Mouse (Mus musculus) ovary, postnatal 14 days (tissue): ENCODE measurements at regions not wholly inside any gene's neighbourhood (a gene's known extent, or its start where the extent isn't known, plus 50 kb on each side); places are given as distances from the start of the nearest gene placed in this dataset.
"Not testable (repeated sequence)": the region's sequence is repeated elsewhere in the genome, so short reads cannot be mapped to it uniquely, and the experiment has no call there.

Experiments
- DNase-seq: peaks from one replicate; pipeline ENCODE4 v3.0.0; 2022; ENCODE audit warnings: low spot score

DNA sequence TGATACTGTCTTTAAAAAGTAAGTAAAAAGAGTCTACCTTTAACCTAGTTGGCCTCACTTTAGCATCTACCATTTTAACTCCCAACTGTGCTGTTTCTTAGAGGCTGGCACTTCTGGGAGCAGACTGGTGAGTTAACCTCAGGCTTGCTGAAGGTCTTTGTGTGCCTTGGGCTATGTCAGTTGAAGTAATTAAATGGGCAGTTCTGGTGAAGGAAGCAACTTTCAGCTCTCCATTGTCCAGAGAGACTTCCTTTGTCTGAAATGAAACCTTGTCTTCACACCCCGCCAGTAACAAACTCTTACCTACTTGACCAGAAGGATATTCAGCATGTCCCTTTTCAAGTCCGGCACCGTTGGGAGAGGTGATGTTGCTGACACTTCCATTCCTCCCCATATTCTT, 55.5 kb downstream of the Zfp281 start:
- DNase-seq = no peak

DNA sequence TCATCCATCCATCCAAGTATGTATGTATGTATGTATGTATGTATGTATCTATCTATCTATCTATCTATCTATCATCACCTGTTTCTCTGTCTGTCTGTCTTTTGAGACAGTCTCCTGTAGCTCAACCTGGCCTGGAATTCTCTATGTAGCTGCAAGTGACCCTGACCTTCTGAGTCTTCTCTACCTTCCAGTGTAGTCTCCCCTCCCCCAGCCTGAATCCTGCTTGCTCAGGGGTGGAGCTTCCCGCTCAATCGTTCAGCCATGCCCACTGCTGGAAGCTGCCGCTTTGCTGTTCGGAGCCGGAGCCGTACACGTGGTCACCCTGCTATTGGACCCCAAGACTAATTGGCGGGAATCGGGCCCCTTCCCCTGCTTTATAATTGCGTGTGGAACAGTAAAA, 57.6 kb downstream of the Zfp281 start:
- DNase-seq = not testable (repeated sequence)

- DNase-seq = no peak
These were observed 58.4 kb downstream of the Zfp281 start for GRCm38 (mm10) chr1:136683061-136683531.

DNA sequence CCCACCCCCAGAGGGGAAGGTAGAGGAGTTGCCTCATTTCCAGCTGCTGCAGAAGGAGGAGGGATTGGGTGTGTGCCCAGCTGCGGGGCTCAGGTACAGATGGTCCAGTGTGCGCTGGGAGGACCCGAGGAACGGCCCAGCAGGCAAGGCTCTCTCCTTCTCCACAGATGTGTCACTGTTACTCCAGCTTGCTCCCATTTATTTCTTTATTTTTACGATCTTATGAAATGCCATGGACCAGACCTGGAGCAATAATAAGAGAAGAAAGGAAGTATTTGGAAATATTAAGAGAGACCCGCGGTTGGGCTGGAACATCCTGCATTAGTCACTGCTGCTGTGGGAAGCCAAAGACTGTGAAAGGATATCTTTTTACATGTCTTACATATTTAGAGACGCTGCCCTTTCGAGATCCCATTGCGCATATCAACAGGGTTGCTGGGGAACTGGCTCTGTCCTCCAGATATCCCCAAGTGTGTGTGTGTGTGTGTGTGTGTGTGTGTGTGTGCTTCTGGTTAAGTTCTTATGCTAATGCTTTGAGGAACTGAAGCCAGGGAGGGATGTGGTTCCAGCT, 58.9 kb downstream of the Zfp281 start:
- DNase-seq = no peak

- no peak for DNase-seq
These were observed 59.8 kb downstream of the Zfp281 start for GRCm38 (mm10) chr1:136684481-136684880.

DNA sequence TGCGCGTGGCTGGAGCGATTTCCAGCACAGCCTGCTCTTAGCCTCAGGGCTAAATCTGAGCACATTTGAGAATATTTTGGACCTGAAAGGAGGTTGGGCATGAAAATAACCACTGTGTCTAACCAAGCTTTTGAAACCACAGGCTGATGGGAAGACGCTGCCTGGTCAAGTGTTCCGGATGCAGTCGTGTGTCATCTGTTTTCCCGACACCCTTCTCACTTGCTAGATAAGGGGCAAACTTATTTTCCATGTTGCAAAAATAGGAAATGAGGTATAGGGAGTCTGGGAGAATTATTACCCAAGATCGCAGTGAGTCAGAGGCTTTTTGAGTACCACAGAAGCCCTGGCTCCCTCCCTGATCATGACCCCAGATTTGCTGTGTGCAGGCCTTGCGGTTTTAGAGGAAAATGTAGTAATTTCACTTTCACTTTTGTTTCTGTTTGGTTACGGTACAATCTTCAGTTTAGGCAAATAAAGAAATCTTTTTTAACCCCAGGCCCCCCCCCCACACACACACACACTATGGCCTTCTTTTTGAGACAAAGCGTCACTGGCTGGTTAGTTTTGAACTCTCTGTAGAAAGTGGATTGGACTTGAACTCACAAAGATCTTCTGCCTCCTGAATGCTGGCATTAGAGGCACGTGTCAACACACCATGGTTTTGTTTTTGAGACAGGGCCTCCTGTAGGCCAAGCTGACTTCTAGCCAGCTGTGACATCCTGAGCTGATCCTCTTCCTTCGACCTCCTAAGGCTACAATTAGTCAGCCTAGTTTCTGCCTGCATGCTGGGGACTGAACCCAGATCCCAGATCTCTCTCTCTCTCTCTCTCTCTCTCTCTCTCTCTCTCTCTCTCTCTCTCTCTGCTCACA, 60.7 kb downstream of the Zfp281 start:
- DNase-seq = no peak

DNA sequence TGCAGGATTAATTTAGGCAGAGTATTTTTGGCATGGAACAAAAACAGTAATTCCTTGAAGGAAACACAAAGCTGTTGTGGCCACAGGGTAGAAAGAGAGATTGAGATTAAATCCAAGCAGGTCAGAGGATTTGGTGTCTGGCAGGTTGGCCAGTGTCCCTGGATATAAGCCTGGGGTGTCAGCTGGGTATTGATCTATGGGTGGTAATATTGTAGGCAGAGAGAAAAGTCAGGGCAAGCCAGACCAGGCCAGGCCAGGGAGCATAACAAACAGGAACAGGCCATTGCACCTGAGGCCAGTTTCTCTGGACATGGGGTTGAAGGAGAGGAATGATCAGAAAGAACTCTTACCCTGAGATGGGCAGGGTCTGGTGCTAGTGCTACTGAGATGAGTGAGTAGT, 61.8 kb downstream of the Zfp281 start:
- DNase-seq = no peak

- no peak for DNase-seq
These were observed 65.4 kb downstream of the Zfp281 start for GRCm38 (mm10) chr1:136690068-136690467.

DNA sequence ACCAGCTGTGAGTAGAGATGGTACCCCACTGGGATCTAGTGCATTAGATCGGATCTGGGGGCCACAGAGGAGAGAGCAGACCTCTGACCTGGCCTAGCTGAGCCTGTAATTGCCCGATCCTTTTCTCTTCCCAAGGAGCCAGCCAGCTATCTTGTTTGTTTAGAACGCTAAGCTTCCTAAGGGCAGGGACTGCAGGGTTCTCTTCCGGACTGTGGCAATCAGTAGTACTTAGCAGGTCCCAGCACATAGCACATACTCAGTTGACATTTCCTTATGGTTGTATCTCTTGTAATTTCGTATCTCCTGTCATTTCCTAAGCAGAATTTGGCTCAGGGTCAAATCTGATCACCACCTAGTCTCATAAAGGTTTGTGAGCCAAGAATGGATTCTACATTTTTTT, 68.7 kb downstream of the Zfp281 start:
- no peak for DNase-seq

GRCm38 (mm10) chr1:136694983-136695382, 70.3 kb downstream of the Zfp281 start:
- DNase-seq = no peak

DNA sequence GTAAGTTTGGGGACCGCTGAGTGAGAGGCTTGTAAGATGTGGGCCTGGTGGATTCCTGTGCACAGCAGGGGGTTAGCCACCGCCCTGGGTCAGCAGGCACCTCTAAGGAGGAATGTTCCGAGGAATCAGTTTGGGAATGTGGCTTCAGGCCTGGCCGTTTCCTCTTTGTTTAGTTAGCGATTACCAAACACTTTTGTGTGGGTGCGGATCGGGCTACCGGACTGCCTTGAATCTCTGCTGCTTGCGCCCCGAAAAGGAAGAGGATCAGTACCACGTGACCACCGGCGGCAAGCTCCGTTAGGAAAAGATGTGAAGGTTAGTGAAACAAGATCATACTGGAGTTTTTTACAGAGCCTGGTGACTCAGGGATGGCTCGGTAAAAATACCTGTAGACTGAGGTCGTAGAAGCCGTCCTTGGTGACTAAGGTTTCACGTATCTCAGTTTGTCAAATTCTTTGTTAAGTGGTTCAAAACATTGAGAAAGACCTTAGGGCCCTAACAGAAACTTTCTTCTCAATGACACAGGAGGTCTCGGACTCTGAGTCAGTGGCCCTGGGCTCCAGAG, 71.5 kb downstream of the Zfp281 start:
- no peak for DNase-seq

- DNase-seq = no peak
These were observed 73.9 kb downstream of the Zfp281 start for GRCm38 (mm10) chr1:136698454-136699152.

- no peak for DNase-seq
These were observed 74.4 kb downstream of the Zfp281 start for GRCm38 (mm10) chr1:136699153-136699524.

DNA sequence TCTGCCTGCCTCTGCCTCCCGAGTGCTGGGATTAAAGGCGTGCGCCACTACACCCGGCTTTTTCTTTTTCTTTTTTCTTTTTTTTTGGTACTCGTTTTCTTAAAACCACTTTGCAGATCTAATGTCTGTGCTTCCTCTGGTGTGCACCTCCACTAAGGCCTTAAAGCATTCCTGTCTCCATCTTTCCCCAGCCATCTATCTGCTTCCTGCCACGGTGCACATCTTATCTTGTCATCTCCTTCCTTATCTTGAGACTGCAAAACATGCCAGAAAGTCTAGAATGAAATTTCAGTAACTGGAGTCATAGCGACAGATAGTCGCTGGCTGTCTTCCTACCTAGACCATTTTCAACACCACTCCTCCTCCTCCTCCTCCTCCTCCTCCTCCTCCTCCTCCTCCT, 74.9 kb downstream of the Zfp281 start:
- DNase-seq = no peak

- no peak for DNase-seq
These were observed 79.4 kb downstream of the Zfp281 start for GRCm38 (mm10) chr1:136704139-136704538.

DNA sequence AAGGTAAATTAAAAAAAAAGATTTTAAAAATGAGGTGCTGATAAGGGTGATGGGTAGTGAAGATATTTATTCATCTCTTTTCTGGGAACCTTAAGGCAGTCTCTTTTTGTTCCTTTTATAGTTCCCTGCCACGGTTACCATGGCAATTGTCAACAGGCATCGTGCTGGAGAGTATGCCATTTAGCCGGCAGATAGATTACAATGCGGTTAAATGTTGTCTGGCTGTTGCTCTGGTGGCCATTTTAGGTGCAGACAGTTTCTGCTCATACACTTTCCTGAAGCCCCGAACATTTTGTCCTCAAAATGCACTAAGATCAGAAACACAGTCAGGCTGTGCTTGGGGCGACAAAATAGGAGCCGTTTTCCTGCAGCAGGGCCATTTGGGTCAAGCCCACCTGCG, 81.8 kb downstream of the Zfp281 start:
- no peak for DNase-seq

DNA sequence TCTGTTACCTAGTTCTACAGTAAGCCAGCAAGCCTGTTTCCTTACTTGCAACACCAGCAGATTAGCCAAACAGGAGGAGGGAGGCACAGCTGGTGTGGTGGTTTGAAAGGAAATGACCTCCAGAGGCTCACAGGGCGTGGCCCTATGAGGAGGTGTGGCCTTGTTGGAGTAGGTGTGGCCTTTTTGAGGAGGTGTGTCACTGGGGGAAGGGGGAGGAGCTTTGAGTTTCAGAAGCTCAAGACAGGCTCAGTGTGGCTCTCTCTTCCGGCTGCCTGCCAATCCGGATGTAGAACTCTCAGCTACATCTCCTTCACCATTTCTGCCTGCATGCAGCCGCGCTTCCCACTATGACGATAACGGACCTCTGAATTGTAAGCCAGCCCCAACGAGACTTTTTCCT, 82.7 kb downstream of the Zfp281 start:
- no peak for DNase-seq

DNA sequence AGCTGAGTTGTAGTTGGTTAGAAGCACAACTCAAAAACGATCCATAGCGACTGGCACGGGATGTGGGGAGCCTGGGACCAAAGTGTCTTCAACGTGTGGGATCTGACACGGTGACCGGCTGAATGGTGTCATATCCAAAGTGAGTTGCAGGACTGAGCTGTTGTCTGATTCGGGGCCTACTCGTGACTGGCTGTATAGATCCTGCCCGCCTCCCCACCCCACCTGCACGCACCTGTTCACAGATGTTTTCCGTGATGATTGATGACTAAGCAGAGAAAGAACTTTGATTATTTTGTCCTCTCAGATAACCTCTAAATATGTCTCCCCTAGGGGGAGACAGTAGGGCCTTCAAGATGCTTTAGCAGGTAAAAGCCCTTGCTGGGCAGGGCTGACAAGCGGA, 83.2 kb downstream of the Zfp281 start:
- DNase-seq = no peak

DNA sequence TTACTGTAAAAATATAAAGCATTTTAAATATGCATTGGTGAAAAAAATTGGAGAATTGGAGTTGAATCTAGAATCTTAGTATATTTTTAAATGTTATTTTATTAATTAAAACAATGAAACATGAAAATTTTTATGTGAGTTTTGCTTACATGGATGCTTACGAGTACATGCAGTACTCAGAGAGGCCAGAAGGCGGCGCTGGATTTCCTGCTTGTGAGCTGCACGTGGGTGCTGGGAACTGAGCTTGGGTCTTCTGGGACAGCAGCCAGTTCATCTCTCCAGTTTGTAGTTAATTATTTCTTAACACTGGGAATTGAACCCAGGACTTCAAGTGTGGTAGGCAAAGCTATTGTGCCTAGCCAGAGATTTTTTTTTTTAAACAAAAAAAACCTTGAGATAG, 85.5 kb downstream of the Zfp281 start:
- no peak for DNase-seq

GRCm38 (mm10) chr1:136711243-136711642, 86.5 kb downstream of the Zfp281 start:
- DNase-seq = no peak

GRCm38 (mm10) chr1:136714077-136714476, 89.4 kb downstream of the Zfp281 start:
- DNase-seq = no peak

DNA sequence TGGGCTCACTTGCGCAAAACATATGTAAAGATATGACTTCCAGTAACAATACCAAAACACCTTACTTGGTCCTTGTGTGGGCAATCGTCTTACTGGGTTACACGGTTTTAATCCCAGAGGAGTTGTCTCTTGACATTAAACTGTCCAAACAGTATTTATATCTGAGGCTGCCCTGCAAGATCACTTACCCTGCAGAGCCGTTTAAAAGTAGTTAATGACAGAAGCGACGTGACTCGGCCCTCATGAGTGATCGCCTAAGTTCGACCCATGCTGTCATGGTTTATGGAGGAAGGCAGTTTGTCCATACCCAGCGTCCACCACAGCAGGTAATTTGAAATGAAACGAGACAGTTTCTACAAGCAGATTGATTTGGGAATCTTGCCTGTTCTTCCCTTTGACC, 90.3 kb downstream of the Zfp281 start:
- DNase-seq = no peak
